Mouse (Mus musculus) neural tube, embryonic 13.5 days (tissue): ENCODE data around the gene Bach2. TPM values are rescaled to one million over a fixed set of nuclear protein-coding genes. Genes with fewer than 3 reads are reported as not detected.
A peak's percentile ranks its signal among the peaks of the same experiment; 100 is the strongest.

Source experiments
- ATAC-seq: fragments of 200-750 bp; cut with Nextera tagmentation; 2 replicates; pipeline ENCODE4 v1.8.0; 2017; ENCODE audit warnings: low read depth, mild to moderate bottlenecking, moderate TSS enrichment, moderate library complexity
- H3K27ac ChIP-seq: fragments of 300-500 bp; sonication (generic); replicated peaks from 2 replicates; pipeline ENCODE4 v1.5.1; 2015; ENCODE audit warnings: moderate library complexity, mild to moderate bottlenecking, inconsistent platforms
- H3K27me3 ChIP-seq: fragments of 300-500 bp; sonication (generic); 2 replicates; pipeline ENCODE4 v1.6.1; 2015; ENCODE audit warnings: mild to moderate bottlenecking, inconsistent platforms
- H3K36me3 ChIP-seq: fragments of 300-500 bp; sonication (generic); 2 replicates; pipeline ENCODE4 v1.6.1; 2015; ENCODE audit warnings: mild to moderate bottlenecking, inconsistent platforms
- H3K4me1 ChIP-seq: fragments of 300-500 bp; sonication (generic); replicated peaks from 2 replicates; pipeline ENCODE4 v1.6.1; 2015; ENCODE audit warnings: inconsistent platforms
- H3K4me2 ChIP-seq: fragments of 300-500 bp; sonication (generic); 2 replicates; pipeline ENCODE4 v1.6.1; 2015; ENCODE audit warnings: inconsistent platforms, mild to moderate bottlenecking, moderate library complexity
- H3K4me3 ChIP-seq: fragments of 300-500 bp; sonication (generic); 2 replicates; pipeline ENCODE4 v1.5.1; 2015; ENCODE audit warnings: mild to moderate bottlenecking, inconsistent platforms
- H3K9ac ChIP-seq: fragments of 300-500 bp; sonication (generic); 2 replicates; pipeline ENCODE4 v1.6.1; 2015; ENCODE audit warnings: moderate library complexity, mild to moderate bottlenecking, inconsistent platforms
- H3K9me3 ChIP-seq: fragments of 300-500 bp; sonication (generic); 2 replicates; pipeline ENCODE4 v1.6.1; 2016; ENCODE audit warnings: inconsistent platforms
- WGBS: fragments of 180-500 bp; shearing (Covaris S2); methylation state at CpG from one replicate; pipeline ENCODE4 v1.1.7; 2015; 5-methylcytosine and 5-hydroxymethylcytosine counted together
- polyA plus RNA-seq: library from polyadenylated mRNA; unstranded; fragments of >200 nt; fragmentation: Nextera tagmentation; extraction: Ambion mirVana; gene quantifications from 2 replicates; pipeline ENCODE4 v1.2.1, GENCODE M21; 2015

The Bach2 gene
- polyA plus RNA-seq, 1 experiment from 2014 or later: 37.7 TPM

- ATAC-seq: peak; percentile 29
- Histone ChIP-seq H3K27me3 (no peaks in the 10 kb centered on the region), H3K36me3 (no peaks in the 10 kb centered on the region), H3K4me1 (peaks cover 71% of the 10 kb centered on the region), H3K4me2 (peak overlapping the region; percentile 29), H3K9ac (peak overlapping the region; percentile 63), H3K4me3 (no peak overlapping the region), H3K9me3 (peaks cover 9% of the 10 kb centered on the region; the same call in 1 of the 2 replicates), H3K27ac (peak overlapping the region; percentile 92)
- 36% methylated on average over 10 of the region's 10 CpGs for WGBS
Observed at GRCm38 (mm10) chr4:32326279-32326678, 87.7 kb downstream of the Bach2 start.

- Histone ChIP-seq H3K4me3 (no peak overlapping the region), H3K9ac (peak overlapping the region; percentile 63), H3K36me3 (no peaks in the 10 kb centered on the region), H3K9me3 (peaks cover 9% of the 10 kb centered on the region; the same call in 1 of the 2 replicates), H3K27me3 (no peaks in the 10 kb centered on the region), H3K4me2 (peak overlapping the region; percentile 29), H3K4me1 (peaks cover 65% of the 10 kb centered on the region), H3K27ac (peak overlapping the region; percentile 92)
- ATAC-seq: peak; percentile 52
- WGBS: 6% methylated on average over 3 of the region's 3 CpGs
Observed at GRCm38 (mm10) chr4:32326860-32327259, 88.3 kb downstream of the Bach2 start.

DNA sequence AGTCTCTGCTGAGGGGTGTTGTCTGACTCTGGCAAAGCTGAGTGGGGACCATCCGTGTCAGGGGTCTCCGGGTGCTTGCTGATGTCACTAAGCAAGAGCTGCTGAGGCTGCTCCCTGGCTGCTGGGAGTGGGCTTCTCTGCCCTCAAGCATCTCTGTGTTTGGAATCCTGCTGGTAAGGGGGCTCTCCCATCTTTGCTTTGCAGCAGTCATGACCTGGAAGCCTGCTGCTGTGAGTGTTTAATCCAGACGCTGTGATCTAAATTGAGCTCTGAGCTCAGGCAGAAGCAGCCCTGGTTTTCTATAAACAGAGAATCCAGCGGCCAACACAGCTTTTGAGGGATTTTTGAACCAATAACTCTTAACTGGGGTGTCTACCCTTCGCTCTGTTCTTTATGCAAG lies 89.0 kb downstream of the Bach2 start:
- peak overlapping the region; percentile 63 for H3K9ac ChIP-seq
- 0 out of 2 replicates have a peak overlapping the region, but pooled peaks have one; percentile 2 for H3K4me2 ChIP-seq
- H3K36me3 ChIP-seq: no peaks in the 10 kb centered on the region
- H3K27ac ChIP-seq: peak overlapping the region; percentile 92
- ATAC-seq: peak; percentile 29; the same call in 1 of the 2 replicates
- peaks cover 9% of the 10 kb centered on the region; the same call in 1 of the 2 replicates for H3K9me3 ChIP-seq
- H3K27me3 ChIP-seq: no peaks in the 10 kb centered on the region
- H3K4me1 ChIP-seq: peaks cover 65% of the 10 kb centered on the region
- 28% methylated on average over 5 of the region's 5 CpGs for WGBS
- no peak overlapping the region for H3K4me3 ChIP-seq

DNA sequence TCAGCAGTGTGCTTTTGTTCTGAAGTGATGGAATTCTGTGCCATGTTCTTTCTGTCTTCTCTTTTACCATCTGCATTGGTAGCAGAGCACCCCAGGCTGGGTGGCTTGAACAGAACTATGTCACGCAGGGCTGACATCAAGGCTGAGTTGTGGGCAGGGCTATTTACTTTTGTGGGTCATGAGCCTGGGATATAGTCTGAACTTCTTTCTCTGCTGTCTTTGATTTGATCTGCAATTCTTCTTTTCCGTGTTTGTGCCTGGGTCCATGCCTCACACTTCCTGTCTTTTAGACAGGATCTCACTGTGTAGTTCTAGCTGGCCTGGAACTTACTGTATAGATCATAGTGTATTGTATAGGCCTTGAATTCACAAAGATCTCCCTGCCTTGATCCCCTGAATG lies 90.0 kb downstream of the Bach2 start:
- Histone ChIP-seq H3K9ac (no peak overlapping the region), H3K9me3 (0 out of 2 replicates have a peak, but pooled peaks cover 2% of the 10 kb centered on the region), H3K27ac (peak overlapping the region; percentile 92; the same call in 1 of the 2 replicates), H3K4me3 (no peak overlapping the region), H3K36me3 (no peaks in the 10 kb centered on the region), H3K4me1 (peaks cover 65% of the 10 kb centered on the region), H3K27me3 (no peaks in the 10 kb centered on the region), H3K4me2 (no peak overlapping the region)
- WGBS: 60% methylated on average over 2 of the region's 2 CpGs
- no peak for ATAC-seq

DNA sequence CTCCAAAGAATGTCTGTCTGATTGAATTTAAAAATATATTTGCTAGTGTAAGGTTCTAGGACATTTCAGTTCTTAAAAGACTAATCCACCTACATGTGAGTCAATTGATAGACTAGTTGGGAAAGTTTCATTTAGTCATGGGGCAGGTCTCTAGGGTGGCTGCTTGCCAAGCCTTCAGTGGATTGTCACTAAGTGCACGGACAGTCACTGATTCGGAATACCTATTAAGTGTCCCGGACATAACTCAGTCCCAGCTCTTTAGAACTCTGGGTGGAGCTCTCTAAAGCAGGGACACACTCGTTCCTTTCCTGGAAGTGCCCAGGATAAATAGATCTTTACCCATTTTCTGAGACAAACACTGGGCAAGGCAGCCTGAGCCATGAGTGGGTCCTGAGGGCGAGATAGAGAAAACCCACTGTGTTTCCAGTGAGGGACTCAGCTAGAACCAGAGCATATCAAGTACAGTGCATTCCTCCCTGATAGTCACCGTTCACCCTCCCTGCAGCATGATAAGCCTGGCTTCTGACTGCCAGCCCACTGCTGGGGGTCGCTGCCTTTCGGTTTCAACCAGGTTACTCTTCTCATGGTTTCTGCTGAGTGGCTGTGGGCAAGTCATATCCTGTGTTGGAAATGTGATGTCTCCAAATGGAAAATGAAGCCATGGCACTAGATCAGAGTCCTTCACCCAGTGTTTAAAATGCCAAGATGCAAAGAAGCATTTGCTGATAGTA lies 92.1 kb downstream of the Bach2 start:
- ATAC-seq: no peak
- Histone ChIP-seq H3K27me3 (no peaks in the 10 kb centered on the region), H3K4me3 (no peak overlapping the region), H3K36me3 (no peaks in the 10 kb centered on the region), H3K27ac (no peak overlapping the region), H3K9ac (no peak overlapping the region), H3K4me1 (peaks cover 43% of the 10 kb centered on the region), H3K9me3 (no peaks in the 10 kb centered on the region), H3K4me2 (no peak overlapping the region)
- WGBS: 72% methylated on average over 8 of the region's 8 CpGs

- no peak for ATAC-seq
- Histone ChIP-seq H3K36me3 (no peaks in the 10 kb centered on the region), H3K9me3 (no peaks in the 10 kb centered on the region), H3K4me3 (no peak overlapping the region), H3K4me1 (peaks cover 41% of the 10 kb centered on the region), H3K27me3 (no peaks in the 10 kb centered on the region), H3K9ac (no peak overlapping the region), H3K4me2 (no peak overlapping the region), H3K27ac (no peak overlapping the region)
- 92% methylated on average over 12 of the region's 12 CpGs for WGBS
Observed at GRCm38 (mm10) chr4:32332028-32332427, 93.4 kb downstream of the Bach2 start.

DNA sequence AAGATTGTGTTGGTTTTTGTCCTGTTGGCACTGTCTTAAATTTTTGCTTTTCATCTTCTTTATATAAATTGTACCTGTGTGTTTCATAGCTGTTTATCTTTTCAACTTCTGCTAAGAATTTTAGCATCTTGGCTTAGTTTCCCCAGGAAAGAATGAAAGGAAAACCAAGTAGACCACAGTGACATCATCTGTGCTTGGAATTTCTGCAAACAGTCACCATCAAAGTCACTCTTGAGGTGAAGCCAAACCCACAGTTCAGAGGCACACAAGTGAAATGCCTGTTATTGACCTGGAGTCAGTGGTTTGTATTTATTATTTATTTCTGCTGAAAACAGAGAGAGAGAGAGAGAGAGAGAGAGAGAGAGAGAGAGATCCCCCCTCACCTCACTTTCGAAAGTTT lies 95.5 kb downstream of the Bach2 start:
- Histone ChIP-seq H3K4me2 (no peak overlapping the region), H3K9ac (no peak overlapping the region), H3K27ac (no peak overlapping the region), H3K27me3 (no peaks in the 10 kb centered on the region), H3K4me1 (peaks cover 37% of the 10 kb centered on the region), H3K9me3 (no peaks in the 10 kb centered on the region), H3K4me3 (no peak overlapping the region), H3K36me3 (no peaks in the 10 kb centered on the region)
- WGBS: 100% methylated on average over 1 of the region's 1 CpGs
- ATAC-seq: no peak

- ATAC-seq: no peak
- 92% methylated on average over 5 of the region's 5 CpGs for WGBS
- Histone ChIP-seq H3K4me2 (no peak overlapping the region), H3K27ac (no peak overlapping the region), H3K9me3 (no peaks in the 10 kb centered on the region), H3K4me3 (no peak overlapping the region), H3K36me3 (no peaks in the 10 kb centered on the region), H3K4me1 (peaks cover 34% of the 10 kb centered on the region), H3K9ac (no peak overlapping the region), H3K27me3 (no peaks in the 10 kb centered on the region)
Observed at GRCm38 (mm10) chr4:32334765-32335164, 96.2 kb downstream of the Bach2 start.

DNA sequence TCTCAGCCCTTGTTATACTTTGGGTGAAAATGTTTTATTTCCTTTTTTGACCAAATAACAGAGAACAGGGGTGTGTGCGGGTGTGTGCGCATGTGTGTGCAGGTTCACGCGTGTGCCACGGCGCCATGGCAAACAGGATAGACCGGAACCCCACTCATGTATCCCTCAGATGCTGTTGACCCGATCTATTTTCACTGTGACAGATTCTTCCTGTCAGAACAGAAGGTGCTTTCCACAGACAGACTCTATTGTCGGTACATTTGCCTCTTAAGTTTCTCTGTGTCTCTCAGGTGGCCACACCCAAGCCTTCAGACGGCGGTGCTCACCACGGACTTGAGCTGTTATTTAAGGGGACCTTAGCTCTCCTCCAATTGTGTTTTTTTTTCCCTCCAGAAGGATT lies 97.1 kb downstream of the Bach2 start:
- Histone ChIP-seq H3K4me1 (peaks cover 33% of the 10 kb centered on the region), H3K27ac (no peak overlapping the region), H3K9ac (no peak overlapping the region), H3K36me3 (no peaks in the 10 kb centered on the region), H3K9me3 (no peaks in the 10 kb centered on the region), H3K27me3 (no peaks in the 10 kb centered on the region), H3K4me2 (no peak overlapping the region), H3K4me3 (no peak overlapping the region)
- 86% methylated on average over 12 of the region's 12 CpGs for WGBS
- no peak for ATAC-seq

DNA sequence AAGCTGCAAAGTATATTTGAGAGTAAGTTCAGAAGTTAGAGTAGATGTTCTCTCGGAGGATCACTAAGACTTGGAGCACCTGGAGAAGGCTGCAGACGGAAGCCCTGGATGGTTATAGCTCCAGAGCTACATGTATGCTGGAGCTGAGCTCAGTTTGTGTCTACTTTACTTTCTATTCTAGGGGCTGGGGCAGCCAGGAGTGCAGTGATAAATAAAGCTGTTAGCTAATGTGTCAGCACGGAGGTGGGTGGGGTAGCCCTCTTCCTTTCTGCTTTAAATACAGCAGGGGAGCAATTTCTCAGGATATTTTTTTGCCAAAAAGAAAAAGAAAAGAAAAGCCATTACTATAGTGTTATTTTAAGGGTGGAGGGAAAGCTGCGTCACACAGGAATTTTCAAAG lies 98.0 kb downstream of the Bach2 start:
- Histone ChIP-seq H3K4me2 (no peak overlapping the region), H3K27ac (peak overlapping the region; percentile 15; the same call in 1 of the 2 replicates), H3K4me3 (no peak overlapping the region), H3K36me3 (no peaks in the 10 kb centered on the region), H3K9ac (no peak overlapping the region), H3K4me1 (peaks cover 28% of the 10 kb centered on the region), H3K27me3 (no peaks in the 10 kb centered on the region), H3K9me3 (no peaks in the 10 kb centered on the region)
- ATAC-seq: no peak
- WGBS: 55% methylated on average over 4 of the region's 4 CpGs

DNA sequence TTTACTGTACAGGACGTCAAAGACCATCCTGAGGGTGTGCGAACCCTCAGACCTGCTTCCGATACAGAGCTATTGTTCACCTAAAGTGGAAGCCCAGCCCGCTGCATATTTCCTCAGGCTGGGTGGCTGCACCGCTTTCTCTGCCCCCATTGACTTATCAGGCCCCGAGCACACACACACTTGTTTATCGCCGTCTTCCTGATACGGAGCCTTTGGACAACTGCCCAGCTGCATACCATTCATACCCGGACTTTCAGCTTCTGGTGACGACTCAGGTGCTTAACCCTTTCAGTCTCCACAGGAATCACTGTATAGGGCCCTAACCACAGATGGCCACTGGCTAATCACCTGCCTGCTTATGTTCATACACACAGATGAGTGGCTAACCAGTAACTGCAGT lies 99.0 kb downstream of the Bach2 start:
- H3K9ac ChIP-seq: no peak overlapping the region
- H3K27me3 ChIP-seq: no peaks in the 10 kb centered on the region
- ATAC-seq: no peak
- H3K4me2 ChIP-seq: no peak overlapping the region
- H3K36me3 ChIP-seq: no peaks in the 10 kb centered on the region
- peaks cover 28% of the 10 kb centered on the region for H3K4me1 ChIP-seq
- H3K9me3 ChIP-seq: no peaks in the 10 kb centered on the region
- H3K27ac ChIP-seq: 0 out of 2 replicates have a peak overlapping the region, but pooled peaks have one; percentile 14
- 29% methylated on average over 11 of the region's 11 CpGs for WGBS
- no peak overlapping the region for H3K4me3 ChIP-seq

GRCm38 (mm10) chr4:32338451-32338850 lies 99.8 kb downstream of the Bach2 start:
- H3K9me3 ChIP-seq: no peaks in the 10 kb centered on the region
- H3K27me3 ChIP-seq: no peaks in the 10 kb centered on the region
- H3K27ac ChIP-seq: no peak overlapping the region
- no peak overlapping the region for H3K4me2 ChIP-seq
- no peak overlapping the region for H3K9ac ChIP-seq
- H3K4me3 ChIP-seq: no peak overlapping the region
- ATAC-seq: 0 out of 2 replicates have a peak, but pooled peaks have one; percentile 11
- peaks cover 35% of the 10 kb centered on the region for H3K4me1 ChIP-seq
- H3K36me3 ChIP-seq: no peaks in the 10 kb centered on the region
- 85% methylated on average over 10 of the region's 10 CpGs for WGBS

DNA sequence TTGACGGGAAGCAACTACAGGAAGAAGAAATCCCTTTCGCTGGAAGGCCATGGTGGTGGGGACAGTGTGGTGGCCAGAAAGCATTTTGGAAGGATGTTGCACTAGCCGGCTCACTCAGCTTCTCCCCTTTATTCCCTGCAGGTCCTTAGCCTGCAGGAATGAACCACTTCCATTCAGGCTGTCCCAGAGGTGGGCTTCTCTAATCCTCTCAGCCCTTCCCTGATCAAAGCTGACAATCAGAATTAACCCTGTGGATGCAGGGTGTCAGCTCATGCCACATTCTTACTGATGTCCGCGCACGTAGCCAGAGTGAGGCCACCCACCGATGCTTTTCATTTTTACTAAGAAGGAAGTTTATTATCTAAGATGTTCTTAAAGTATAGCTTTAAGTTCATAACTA lies 102.2 kb downstream of the Bach2 start:
- no peak overlapping the region for H3K9ac ChIP-seq
- no peaks in the 10 kb centered on the region for H3K36me3 ChIP-seq
- H3K9me3 ChIP-seq: no peaks in the 10 kb centered on the region
- ATAC-seq: no peak
- H3K4me3 ChIP-seq: no peak overlapping the region
- no peak overlapping the region for H3K27ac ChIP-seq
- no peaks in the 10 kb centered on the region for H3K27me3 ChIP-seq
- peaks cover 46% of the 10 kb centered on the region for H3K4me1 ChIP-seq
- H3K4me2 ChIP-seq: no peak overlapping the region
- 84% methylated on average over 7 of the region's 7 CpGs for whole genome bisulfite sequencing
